Mouse (Mus musculus): ENCODE results near the gene Rps9. TPM values are rescaled to one million over a fixed set of nuclear protein-coding genes. Genes with fewer than 3 reads are reported as not detected.
"Not testable (repeated sequence)": the region's sequence is repeated elsewhere in the genome, so short reads cannot be mapped to it uniquely, and the experiment has no call there.

Rps9 gene
- 100 to 1,000 TPM; 852 to 952 (median 882) TPM for total RNA-seq (2022)

DNA sequence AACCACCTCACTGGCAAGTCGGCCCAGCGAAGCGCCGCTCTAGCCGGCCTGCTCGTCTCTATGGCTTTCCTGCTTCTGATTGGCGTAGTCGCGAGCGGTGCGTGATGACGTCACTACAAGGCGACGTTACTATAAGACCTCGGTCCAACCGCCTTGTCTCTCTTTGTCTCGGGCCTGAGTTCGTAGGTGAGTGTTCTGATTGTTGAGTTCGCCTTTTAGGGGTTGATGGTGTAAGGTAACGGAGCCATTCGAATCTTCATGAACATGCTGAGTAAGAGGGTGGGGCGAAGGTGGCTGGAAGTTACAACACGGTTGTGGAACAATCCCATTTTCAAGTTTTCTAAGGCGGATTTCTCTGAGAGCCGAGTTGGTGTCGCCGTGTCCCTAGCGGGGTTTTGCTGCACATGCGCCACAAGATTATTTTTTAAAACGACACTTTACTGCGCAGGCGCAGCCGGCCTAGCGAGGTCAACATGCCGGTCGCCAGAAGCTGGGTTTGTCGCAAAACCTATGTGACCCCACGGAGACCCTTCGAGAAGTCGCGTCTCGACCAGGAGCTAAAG lies at the start of gene Rps9:
Gene Rps9, plus strand, starts transcription at position 115 of the 563 bp plus-strand sequence.
- peak; percentile 95 for DNase-seq

GRCm38 (mm10) chr7:3656966-3657365 lies 46.8 kb upstream of the Rps9 start:
- DNase-seq = no peak

DNA sequence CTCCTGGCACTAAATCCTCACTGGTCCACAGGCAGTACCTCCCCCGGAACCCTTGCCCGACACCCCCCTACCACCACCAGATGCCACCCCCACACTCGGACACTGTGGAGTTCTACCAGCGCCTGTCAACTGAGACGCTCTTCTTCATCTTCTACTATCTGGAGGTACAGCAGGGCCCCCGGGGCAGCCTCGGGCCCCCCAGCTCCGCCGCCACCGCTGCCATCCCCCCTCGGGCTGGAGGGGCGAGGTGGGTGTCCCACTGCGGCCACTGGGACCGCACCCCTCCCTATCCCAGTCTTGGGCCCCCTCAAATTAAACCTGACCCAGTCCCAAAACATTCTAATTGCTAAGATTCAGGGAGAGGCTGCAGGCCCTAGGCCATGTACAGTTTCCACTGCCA lies 45.2 kb upstream of the Rps9 start:
- DNase-seq = no peak

DNA sequence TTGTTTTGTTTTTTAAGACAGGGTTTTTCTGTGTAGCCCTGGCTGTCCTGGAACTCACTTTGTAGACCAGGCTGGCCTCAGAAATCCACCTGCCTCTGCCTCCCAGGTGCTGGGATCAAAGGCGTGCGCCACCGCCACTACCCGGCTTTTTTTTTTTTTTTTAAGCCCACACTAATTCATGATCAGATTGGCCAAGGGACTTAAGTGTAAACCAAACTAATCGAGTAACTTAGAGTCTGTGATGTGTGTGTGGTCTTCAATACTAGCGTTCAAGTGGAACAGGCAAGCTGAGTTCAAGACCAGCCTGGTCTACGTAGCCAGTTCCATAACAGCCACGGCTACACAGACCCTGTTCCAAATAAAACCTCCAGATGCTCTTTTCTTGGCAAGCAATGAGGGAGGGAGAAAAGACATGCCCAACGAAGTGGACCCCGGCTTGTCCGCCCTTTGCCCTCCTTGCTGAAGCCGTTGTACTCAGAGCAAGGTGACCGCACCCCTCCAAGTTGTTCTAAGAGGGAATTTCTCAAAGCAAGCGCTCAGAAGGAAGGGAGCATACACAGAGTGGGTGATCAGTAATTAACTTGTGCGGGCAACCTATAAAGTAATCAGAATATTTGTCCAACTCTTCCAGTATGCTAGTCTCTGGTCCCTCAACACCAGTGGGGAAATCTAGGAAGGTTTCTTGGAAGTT lies 39.1 kb upstream of the Rps9 start:
- peak; percentile 35 for DNase-seq

DNA sequence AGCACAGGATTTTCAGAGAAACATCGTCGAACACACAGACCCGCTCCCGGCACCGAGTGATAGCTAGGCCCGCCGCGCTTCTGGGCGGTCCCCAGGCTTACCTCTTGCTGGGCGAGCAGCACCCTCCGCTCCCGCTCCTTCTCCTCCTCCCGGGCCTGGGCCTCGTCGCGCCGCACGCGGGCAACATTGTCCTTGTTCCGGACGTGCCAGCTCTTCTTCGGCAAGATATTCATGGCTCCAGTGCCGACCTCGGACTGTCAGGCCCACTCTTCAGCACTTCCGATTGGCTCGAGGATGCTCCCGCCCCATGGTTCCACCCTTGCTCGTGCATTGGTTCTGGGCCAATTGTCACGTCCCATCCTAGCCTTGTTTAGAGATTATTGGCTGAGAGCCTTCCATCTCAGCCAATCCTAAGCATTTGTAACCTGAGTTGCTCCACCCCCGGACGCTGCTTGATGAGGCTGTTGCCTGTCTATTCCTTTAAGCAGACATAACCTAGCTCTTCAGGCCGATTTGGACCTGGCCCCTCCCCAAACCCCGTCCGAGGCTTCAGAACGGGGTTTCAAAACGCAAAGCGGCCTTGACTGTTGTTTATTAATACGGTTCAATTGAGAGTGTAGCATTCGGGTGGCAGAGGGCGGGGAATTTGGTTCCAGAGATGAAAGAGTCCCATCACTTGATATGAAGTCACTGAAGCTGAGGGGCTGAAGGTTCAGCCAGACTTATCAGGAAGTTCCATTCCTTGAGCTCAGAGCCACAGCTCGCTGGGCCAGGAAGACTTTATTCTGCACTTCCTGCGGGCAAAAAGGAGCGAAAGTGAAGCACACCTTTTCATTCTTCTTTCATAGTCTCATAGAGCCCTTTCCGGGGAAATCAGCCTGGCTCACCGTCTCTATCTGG lies 38.3 kb upstream of the Rps9 start, which contains the start of gene Leng1:
Gene Leng1, minus strand, starts transcription at position 626 of the 900 bp plus-strand sequence.
- peak; percentile 98 for DNase-seq

DNA sequence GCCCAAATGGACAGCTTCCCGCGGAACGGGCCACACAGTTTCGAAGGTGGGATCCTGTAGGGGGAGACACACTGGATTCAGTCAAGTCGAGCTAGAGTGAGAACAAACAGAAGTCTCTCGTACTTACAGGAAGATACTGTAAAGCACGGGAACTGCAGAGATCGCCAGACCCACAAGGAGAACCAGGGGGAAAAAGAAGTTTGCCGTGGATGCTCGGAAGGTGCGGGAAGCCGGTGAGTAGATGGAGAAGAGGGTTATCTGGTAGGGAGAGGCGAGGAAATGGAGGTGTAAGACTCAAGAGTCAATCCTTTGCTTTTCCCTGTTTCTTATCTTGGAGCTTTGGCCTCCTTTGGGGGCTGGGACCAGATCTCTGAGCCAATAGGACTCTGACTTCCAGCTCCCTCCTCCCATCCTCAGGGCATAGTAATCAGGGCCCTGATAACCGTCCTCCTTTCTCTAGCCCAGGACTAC lies 36.8 kb upstream of the Rps9 start:
- no peak for DNase-seq

- peak; percentile 50 for DNase-seq
Observed at GRCm38 (mm10) chr7:3674507-3675227, 29.1 kb upstream of the Rps9 start.

DNA sequence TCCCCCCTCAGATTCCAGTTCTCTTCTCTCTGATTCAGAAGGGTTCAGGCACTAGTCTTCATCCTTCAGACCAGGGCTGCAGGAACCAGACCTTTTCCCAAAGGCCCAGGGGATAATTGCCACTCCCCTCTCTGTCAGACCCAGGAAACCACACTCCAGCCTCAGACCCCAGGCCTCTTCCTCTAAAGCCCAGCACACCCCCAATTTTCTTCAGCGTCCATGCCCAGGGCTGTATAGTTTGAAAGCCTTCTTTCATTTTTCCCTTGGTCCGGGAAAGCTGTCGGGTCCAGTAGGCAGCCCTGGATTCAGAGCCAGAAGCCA lies 28.6 kb upstream of the Rps9 start:
- DNase-seq = no peak

DNA sequence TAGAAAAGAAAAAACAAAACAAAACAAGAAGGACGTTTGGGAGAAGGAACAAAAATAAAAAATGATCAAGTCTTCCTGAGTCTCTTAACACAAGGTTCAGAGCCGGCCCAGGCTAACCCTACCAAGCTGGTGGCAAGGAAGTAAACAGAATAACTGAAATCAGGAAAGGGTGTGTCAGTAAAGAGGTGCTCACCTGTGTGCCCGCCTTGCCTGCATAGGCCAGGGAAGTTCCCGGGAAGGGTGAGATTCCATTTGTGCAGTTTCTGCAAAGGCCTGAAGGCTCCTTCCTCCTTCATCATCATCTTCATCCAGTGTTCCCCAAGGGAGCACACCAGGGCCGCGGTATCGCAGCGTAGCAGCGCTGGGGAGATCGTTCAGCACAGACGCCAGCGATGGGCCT lies 27.4 kb upstream of the Rps9 start:
- DNase-seq = no peak

DNA sequence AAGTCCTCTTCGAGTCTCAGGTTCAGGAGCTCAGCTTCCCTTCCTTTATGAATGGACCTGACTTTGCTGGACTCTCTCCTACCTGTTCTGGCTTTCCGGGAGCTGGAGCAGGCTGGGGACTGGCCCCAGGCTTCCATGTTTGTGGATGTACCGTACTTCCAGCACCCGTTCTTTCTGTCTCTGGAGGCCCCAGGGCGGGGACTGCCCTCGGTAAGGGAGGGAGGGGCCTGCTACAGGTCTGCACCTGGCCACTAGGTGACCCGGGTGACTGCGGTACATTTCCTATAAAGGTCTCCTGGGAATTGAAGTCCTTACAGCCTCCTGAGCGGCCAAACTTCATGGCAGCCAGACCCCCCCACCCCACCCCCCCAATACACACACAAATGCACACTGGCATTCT lies 26.5 kb upstream of the Rps9 start, which contains the start of gene Tmc4:
Gene Tmc4, minus strand, starts transcription at position 212 of the 400 bp plus-strand sequence.
- DNase-seq = no peak

DNA sequence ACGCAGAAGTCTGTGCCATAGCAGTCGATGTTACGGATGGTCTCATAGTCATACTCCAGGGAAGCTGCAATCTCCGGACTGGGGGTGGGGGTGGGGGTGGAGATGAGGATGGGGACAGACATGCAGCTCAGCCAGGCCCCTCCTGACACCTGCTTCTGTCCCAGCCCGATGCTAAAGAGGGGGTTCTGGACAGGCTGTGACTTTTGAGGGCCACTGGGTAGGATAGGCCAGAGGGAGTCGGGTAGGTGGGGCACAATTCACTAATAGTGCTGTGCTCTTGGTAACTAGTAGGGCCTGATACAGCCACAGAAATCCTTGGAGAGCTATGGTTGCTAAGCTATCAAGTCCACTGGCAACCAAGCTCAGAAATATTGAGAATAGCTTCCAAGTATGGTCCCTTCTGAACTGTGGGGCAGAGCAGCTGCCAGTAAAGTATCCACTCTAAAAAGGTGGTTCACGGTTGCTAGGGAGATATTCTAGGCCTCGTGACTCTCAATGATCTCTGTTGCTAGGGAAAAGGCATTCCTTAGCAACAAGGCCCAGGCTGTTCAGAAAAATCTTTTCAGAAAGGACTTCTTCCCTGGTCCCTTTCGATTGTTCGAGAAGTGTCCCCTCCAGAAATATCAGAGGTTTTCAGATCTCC lies 19.8 kb upstream of the Rps9 start:
- no peak for DNase-seq

DNA sequence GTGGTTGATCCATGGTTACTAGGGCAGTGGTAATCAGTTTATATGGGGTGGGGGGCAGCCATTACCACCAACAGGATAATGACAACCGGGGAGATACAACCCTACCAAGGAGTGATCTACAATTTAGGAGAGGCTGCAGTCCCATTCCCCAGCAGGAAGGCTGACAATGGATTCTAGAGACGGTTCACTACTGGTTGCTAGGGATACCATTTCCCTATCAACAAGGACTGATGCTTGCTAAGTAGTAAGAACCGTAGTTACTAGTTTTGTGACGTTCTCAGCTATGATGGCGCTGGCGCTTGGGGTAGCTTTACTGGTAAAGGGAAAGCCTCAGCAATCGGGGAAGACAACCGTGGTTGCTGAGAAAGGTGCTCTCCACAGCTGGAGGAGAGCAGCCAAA lies 19.1 kb upstream of the Rps9 start:
- no peak for DNase-seq

- DNase-seq = no peak
Observed at GRCm38 (mm10) chr7:3685400-3686187, 18.2 kb upstream of the Rps9 start.

DNA sequence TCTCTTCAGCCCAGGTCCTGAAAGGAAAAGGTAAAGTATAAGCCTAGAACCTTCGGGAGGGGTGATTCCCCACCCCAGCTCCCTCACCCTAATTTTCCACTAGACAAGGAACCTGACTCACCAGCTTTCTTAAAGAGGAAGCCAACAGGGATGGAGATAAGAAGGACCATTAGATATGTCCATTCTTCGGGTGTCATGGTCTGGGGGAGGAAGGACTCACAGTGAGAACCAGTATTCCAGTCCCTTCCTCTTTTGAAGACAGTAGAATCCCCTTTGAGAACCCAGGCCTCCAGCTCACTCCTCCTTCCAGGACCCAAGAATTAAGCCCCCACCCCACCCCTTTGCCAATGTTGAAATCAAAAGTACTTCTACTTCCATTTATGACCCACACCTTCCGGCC lies 11.9 kb upstream of the Rps9 start:
- DNase-seq = no peak

GRCm38 (mm10) chr7:3692382-3692986 lies 11.3 kb upstream of the Rps9 start, which contains the start of gene Tsen34:
TSS of gene Tsen34 (plus strand) at chr7:3692863.
- no peak for DNase-seq

DNA sequence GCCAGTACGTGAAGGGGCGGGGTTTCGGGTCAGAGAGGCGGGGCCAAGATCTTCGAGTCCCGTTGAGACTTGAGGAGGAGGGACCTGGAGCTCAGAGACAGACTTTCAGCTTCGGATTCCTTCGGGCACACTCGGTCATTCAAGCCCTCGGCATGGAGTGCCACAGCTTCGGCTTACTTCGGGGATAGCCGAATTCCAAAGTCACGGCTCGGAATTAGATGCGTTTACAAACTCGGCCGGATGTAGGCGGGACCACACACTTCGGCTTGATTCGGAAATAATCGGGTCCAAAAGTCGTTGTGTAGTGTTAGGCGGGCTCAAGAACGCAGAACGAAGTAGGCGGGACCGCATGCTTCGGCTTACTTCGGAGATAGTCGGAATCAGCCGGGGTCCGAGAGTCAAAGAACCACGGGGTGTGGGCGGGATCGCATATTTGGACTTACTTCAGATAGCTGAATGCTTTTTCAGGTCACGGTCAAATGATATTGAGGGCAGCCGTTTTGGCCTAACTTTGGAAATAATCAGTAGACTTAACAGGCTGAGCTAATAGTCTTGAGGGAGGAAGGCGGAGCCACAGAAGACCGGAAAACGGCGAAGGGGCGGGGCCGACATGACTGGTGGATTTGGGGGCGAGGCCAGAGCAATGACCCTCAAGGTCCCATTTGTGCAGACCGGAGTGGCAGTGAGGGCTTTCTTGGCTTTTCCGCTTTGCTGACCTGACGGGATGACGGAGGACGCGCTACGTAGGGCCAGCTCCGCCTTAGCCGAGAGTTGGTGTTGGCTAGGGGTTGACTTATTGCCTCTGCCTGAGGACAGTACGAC lies 10.6 kb upstream of the Rps9 start, which contains the start of gene Mboat7:
Gene Mboat7, minus strand, starts transcription at position 537 of the 822 bp plus-strand sequence.
- DNase-seq = peak; percentile 98

DNA sequence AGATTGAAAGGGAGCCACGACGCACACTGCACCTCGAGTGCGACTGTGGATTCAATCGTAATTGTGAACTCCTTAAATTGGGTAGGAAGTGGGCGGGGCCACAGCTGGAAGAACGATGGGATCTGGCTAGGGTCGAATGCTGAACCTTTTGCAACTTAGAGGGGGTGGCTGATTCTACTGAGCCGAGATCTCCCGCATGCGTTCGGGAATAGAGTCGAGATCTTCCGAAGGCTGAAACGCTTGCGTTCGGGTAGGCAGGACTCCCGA lies 10.1 kb upstream of the Rps9 start:
- no peak for DNase-seq

DNA sequence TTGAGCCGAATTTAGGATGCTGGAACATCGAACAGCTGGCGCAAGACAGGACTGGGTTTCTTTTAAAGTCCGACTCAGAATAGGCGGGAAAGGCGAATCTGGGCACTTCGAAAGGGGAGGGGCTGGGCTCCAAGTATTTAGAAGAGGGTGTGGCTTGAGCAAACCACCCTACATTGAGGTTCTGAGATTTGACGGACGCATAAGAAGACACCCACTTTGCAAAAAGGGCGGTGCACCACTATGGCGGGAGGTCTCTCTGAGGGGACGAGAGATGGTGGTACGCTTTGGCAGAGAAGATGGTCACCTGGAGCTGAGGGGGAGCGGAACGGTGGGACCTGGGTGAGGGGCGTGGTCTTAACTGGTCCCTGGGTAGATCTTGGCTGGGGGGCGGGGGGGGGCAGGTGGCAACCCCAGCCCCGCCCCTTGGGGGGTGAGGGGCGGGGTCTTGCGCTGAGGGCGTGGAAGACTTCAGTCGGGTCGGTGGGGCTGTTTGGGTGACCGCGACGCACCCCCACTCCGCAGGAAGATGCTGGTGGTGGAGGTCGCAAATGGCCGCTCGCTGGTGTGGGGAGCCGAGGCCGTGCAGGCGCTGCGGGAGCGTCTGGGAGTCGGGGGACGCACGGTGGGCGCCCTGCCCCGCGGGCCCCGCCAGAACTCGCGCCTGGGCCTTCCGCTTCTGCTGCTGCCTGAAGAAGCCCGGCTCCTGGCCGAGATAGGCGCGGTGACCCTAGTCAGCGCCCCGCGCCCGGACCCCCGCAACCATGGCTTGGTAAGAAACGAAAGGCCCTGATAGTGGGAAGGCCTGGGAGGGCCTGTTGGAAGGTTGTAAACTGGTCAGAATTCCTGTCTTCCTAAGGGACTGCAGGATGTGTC lies 9.5 kb upstream of the Rps9 start:
- DNase-seq = peak; percentile 81

DNA sequence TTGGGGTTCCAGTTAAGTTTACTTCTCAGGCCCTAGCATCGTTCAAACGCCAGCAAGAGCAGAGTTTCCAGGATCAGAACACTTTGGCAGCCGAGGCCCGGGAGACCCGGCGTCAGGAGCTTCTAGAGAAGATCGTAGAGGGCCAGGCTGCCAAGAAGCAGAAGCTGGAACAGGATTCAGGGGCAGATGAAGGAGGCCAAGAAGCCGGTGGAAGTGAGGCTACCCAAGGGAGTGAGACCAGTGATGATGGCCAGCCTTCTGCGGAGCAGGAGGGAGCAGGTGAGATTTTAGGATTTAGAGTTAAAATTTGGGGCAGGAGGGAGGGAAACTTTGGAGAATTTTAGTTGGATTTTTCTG lies 8.9 kb upstream of the Rps9 start:
- not testable (repeated sequence) for DNase-seq
